8 mouse cellular contexts compared by ENCODE assay signal in genomic region chr6:89679291-89679835, GRCm38 (mm10). TPM values are rescaled to one million over a fixed set of nuclear protein-coding genes. Genes with fewer than 3 reads are reported as not detected.
DNase-seq lines count a peak whose midpoint lies in the region; ATAC-seq and TF ChIP-seq lines count a peak whose summit lies in the region.

No protein-coding gene starts in this region.

- H3K36me3 ChIP-seq in heart, postnatal 0 days (replicated peaks; ENCODE audit: control insufficient read depth, insufficient read depth, low read length) = peaks cover 10% of the 10 kb centered on the region; the same call in 1 of the 2 replicates
- 0 out of 2 replicates have a peak, but pooled peaks cover 5% of the 10 kb centered on the region for H3K36me3 ChIP-seq in liver, embryonic 13.5 days
- peaks cover 18% of the 10 kb centered on the region for H3K36me3 ChIP-seq in neural tube, embryonic 13.5 days
- no peaks in the 10 kb centered on the region for H3K36me3 ChIP-seq in stomach, embryonic 15.5 days

- no peaks in the 10 kb centered on the region for H3K27me3 ChIP-seq in heart, postnatal 0 days (ENCODE audit: control insufficient read depth, insufficient read depth, low read length)
- H3K27me3 ChIP-seq in liver, embryonic 13.5 days = no peaks in the 10 kb centered on the region
- H3K27me3 ChIP-seq in neural tube, embryonic 13.5 days = no peaks in the 10 kb centered on the region
- no peaks in the 10 kb centered on the region for H3K27me3 ChIP-seq in stomach, embryonic 15.5 days (replicated peaks)

- peak; percentile 86 for TF ChIP-seq CTCF in bone marrow, adult 2 months (IDR thresholded peaks at IDR 0.05; ENCODE audit: control insufficient read depth, insufficient read depth, low read length)
- TF ChIP-seq CTCF in embryonic fibroblast, embryonic 13.5 days (IDR thresholded peaks at IDR 0.05; ENCODE audit: borderline replicate concordance, insufficient read depth, low read length) = peak; percentile 66
- peak; percentile 87 for TF ChIP-seq CTCF in heart, postnatal 0 days (IDR thresholded peaks at IDR 0.05; ENCODE audit: low read depth)

- WGBS in bone marrow, adult 2 months = 18% methylated on average over 10 of the region's 10 CpGs
- WGBS in heart, postnatal 0 days = 19% methylated on average over 10 of the region's 10 CpGs
- 13% methylated on average over 10 of the region's 10 CpGs for WGBS in liver, embryonic 13.5 days (ENCODE audit: insufficient replicate concordance)
- 18% methylated on average over 10 of the region's 10 CpGs for whole genome bisulfite sequencing in neural tube, embryonic 13.5 days
- WGBS in stomach, embryonic 15.5 days = 16% methylated on average over 10 of the region's 10 CpGs

- H3K9ac ChIP-seq in heart, postnatal 0 days (replicated peaks; ENCODE audit: low read depth, low read length) = no peak overlapping the region
- no peak overlapping the region for H3K9ac ChIP-seq in liver, embryonic 13.5 days
- H3K9ac ChIP-seq in neural tube, embryonic 13.5 days = no peak overlapping the region
- H3K9ac ChIP-seq in stomach, embryonic 15.5 days = no peak overlapping the region

- DNase-seq in CD8-positive naive resting alpha-beta T cell, adult 2 months (ENCODE audit: low read depth in 2 of 2, low spot score in 2 of 2) = peak; percentile 21 to 37
- DNase-seq in heart, postnatal 0 days (ENCODE audit: low spot score) = peak; percentile 52
- peak; percentile 83 for DNase-seq in kidney, postnatal 10 days
- peak; percentile 22 for DNase-seq in liver, embryonic 13.5 days

- peak; percentile 41; the same call in 1 of the 2 replicates for ATAC-seq in heart, postnatal 0 days (ENCODE audit: insufficient read depth, low read depth)
- no peak; the same call in 1 of the 2 replicates for ATAC-seq in liver, embryonic 13.5 days (ENCODE audit: low read depth)
- peak; percentile 80 for ATAC-seq in neural tube, embryonic 13.5 days (ENCODE audit: low read depth)
- ATAC-seq in stomach, embryonic 15.5 days (ENCODE audit: insufficient read depth, low FRiP score, low read depth) = peak; percentile 43

- no peak overlapping the region for H3K4me2 ChIP-seq in heart, postnatal 0 days (ENCODE audit: low read depth, low read length)
- no peak overlapping the region for H3K4me2 ChIP-seq in liver, embryonic 13.5 days
- H3K4me2 ChIP-seq in neural tube, embryonic 13.5 days = no peak overlapping the region
- no peak overlapping the region for H3K4me2 ChIP-seq in stomach, embryonic 15.5 days

- no peak for TF ChIP-seq EP300 in heart, postnatal 0 days (IDR thresholded peaks at IDR 0.05; ENCODE audit: low read depth)

- H3K4me1 ChIP-seq in bone marrow, adult 2 months (ENCODE audit: control insufficient read depth, insufficient read depth, low read length) = no peaks in the 10 kb centered on the region
- H3K4me1 ChIP-seq in embryonic fibroblast, embryonic 13.5 days (ENCODE audit: control insufficient read depth, insufficient read depth, low read length) = no peaks in the 10 kb centered on the region
- no peaks in the 10 kb centered on the region for H3K4me1 ChIP-seq in heart, postnatal 0 days (ENCODE audit: control insufficient read depth, insufficient read depth)
- H3K4me1 ChIP-seq in liver, embryonic 13.5 days (replicated peaks) = no peaks in the 10 kb centered on the region
- 0 out of 2 replicates have a peak, but pooled peaks cover 3% of the 10 kb centered on the region for H3K4me1 ChIP-seq in neural tube, embryonic 13.5 days (replicated peaks)
- no peaks in the 10 kb centered on the region for H3K4me1 ChIP-seq in stomach, embryonic 15.5 days

- H3K4me3 ChIP-seq in bone marrow, adult 2 months (replicated peaks; ENCODE audit: control insufficient read depth, low read depth, low read length) = no peak overlapping the region
- no peak overlapping the region for H3K4me3 ChIP-seq in embryonic fibroblast, embryonic 13.5 days (ENCODE audit: insufficient read depth, low read length)
- H3K4me3 ChIP-seq in heart, postnatal 0 days (ENCODE audit: low read depth, low read length) = no peak overlapping the region
- no peak overlapping the region for H3K4me3 ChIP-seq in liver, embryonic 13.5 days (replicated peaks)
- H3K4me3 ChIP-seq in neural tube, embryonic 13.5 days = no peak overlapping the region
- H3K4me3 ChIP-seq in stomach, embryonic 15.5 days (replicated peaks) = no peak overlapping the region

- H3K27ac ChIP-seq in bone marrow, adult 2 months (ENCODE audit: control insufficient read depth, insufficient read depth, low read depth, low read length, poor library complexity) = no peak overlapping the region
- no peak overlapping the region for H3K27ac ChIP-seq in embryonic fibroblast, embryonic 13.5 days (ENCODE audit: insufficient read depth, low read length)
- H3K27ac ChIP-seq in heart, postnatal 0 days (ENCODE audit: low read depth) = no peak overlapping the region
- no peak overlapping the region for H3K27ac ChIP-seq in liver, embryonic 13.5 days
- H3K27ac ChIP-seq in neural tube, embryonic 13.5 days (replicated peaks) = no peak overlapping the region
- no peak overlapping the region for H3K27ac ChIP-seq in stomach, embryonic 15.5 days

- no peaks in the 10 kb centered on the region for H3K9me3 ChIP-seq in heart, postnatal 0 days (replicated peaks; ENCODE audit: control insufficient read depth, low read length)
- H3K9me3 ChIP-seq in liver, embryonic 13.5 days (replicated peaks) = no peaks in the 10 kb centered on the region
- H3K9me3 ChIP-seq in neural tube, embryonic 13.5 days = no peaks in the 10 kb centered on the region
- H3K9me3 ChIP-seq in stomach, embryonic 15.5 days = no peaks in the 10 kb centered on the region

- TF ChIP-seq POLR2A in bone marrow, adult 2 months (IDR thresholded peaks at IDR 0.05; ENCODE audit: borderline replicate concordance, control insufficient read depth, low read depth, low read length) = no peak
- TF ChIP-seq POLR2A in embryonic fibroblast, embryonic 13.5 days (IDR thresholded peaks at IDR 0.05; ENCODE audit: low read depth, low read length) = no peak

RNA-seq across cellular contexts. Expression of gene Vmn1r40, which starts 28.0 kb away (rescaled TPM):
- polyA plus RNA-seq in bone marrow, adult 2 months (2011; ENCODE audit: insufficient read depth, insufficient read length, low replicate concordance, missing spikeins) = not detected in 2 replicates
- not detected in 2 replicates for polyA plus RNA-seq in embryonic fibroblast, embryonic 13.5 days (2011; ENCODE audit: insufficient read length, low read depth, missing spikeins)
- not detected in 2 replicates for total RNA-seq in heart, postnatal 0 days (2014; rRNA removed; ENCODE audit: low replicate concordance)
- not detected in 2 replicates for polyA plus RNA-seq in heart, postnatal 0 days (2015; fragmentation: Nextera tagmentation; extraction: Ambion mirVana)
- polyA plus RNA-seq in liver, embryonic 13.5 days (2015; fragmentation: Nextera tagmentation; extraction: Ambion mirVana) = not detected in 2 replicates
- not detected in 2 replicates for polyA plus RNA-seq in neural tube, embryonic 13.5 days (2015; fragmentation: Nextera tagmentation; extraction: Ambion mirVana)
- polyA plus RNA-seq in stomach, embryonic 15.5 days (2015; fragmentation: Nextera tagmentation; extraction: Ambion mirVana) = not detected in 2 replicates

RNA-seq across cellular contexts. Expression of gene Txnrd3, which starts 35.6 kb away (rescaled TPM):
- 1.00 and 1.1 TPM in 2 replicates for polyA plus RNA-seq in bone marrow, adult 2 months (2011; ENCODE audit: insufficient read depth, insufficient read length, low replicate concordance, missing spikeins)
- 5.5 and 6.0 TPM in 2 replicates for polyA plus RNA-seq in embryonic fibroblast, embryonic 13.5 days (2011; ENCODE audit: insufficient read length, low read depth, missing spikeins)
- total RNA-seq in heart, postnatal 0 days (2014; rRNA removed; ENCODE audit: low replicate concordance) = 16.8 and 20.1 TPM in 2 replicates
- polyA plus RNA-seq in heart, postnatal 0 days (2015; fragmentation: Nextera tagmentation; extraction: Ambion mirVana) = 23.3 and 28.2 TPM in 2 replicates
- 4.0 and 4.2 TPM in 2 replicates for polyA plus RNA-seq in liver, embryonic 13.5 days (2015; fragmentation: Nextera tagmentation; extraction: Ambion mirVana)
- polyA plus RNA-seq in neural tube, embryonic 13.5 days (2015; fragmentation: Nextera tagmentation; extraction: Ambion mirVana) = 10.1 and 10.6 TPM in 2 replicates
- 9.4 and 9.6 TPM in 2 replicates for polyA plus RNA-seq in stomach, embryonic 15.5 days (2015; fragmentation: Nextera tagmentation; extraction: Ambion mirVana)

Comparison
In these comparisons a context has a peak if more than half of its experiments do, and no peak if none do; other contexts are left out.
1. DNase-seq: peak in every context shown above with its lines; median percentile 83 in kidney, postnatal 10 days; 52 in heart, postnatal 0 days; 29 in CD8-positive naive resting alpha-beta T cell, adult 2 months; 22 in liver, embryonic 13.5 days.